ENCODE assay signal across 19 mouse cellular contexts in genomic region chr8:11810426-11810825, GRCm38 (mm10). TPM values are rescaled to one million over a fixed set of nuclear protein-coding genes. Genes with fewer than 3 reads are reported as not detected.
DNase-seq lines count a peak whose midpoint lies in the region; ATAC-seq lines count a peak whose summit lies in the region.
"Had no signal": no experiment of that assay in that cellular context is flagged by ENCODE, and none has a peak within 500 bp of the region (broad histone marks: within the 10 kb centered on the region; RNA-seq: fewer than 3 reads in every experiment).

No protein-coding gene starts in this region.

- ATAC-seq in frontal cortex, adult (ENCODE audit: low TSS enrichment) = 0 out of 2 replicates have a peak, but pooled peaks have one; percentile 29
- ATAC-seq in midbrain, embryonic 13.5 days = peak; percentile 18; the same call in 1 of the 2 replicates
- no peak for ATAC-seq in midbrain, embryonic 15.5 days (replicated peaks)
- no peak for ATAC-seq in forebrain, embryonic 11.5 days (replicated peaks; ENCODE audit: low FRiP score)
- ATAC-seq: forebrain, embryonic 16.5 days; inflammation-experienced regulatory T-cells, adult 6 months had no signal

- H3K36me3 ChIP-seq in midbrain, embryonic 13.5 days = peaks cover 98% of the 10 kb centered on the region
- H3K36me3 ChIP-seq in midbrain, embryonic 15.5 days (replicated peaks) = peaks cover 74% of the 10 kb centered on the region
- peaks cover 7% of the 10 kb centered on the region for H3K36me3 ChIP-seq in forebrain, embryonic 11.5 days (ENCODE audit: control insufficient read depth, insufficient read depth, low read length)

- H3K27me3 ChIP-seq in midbrain, embryonic 13.5 days = no peaks in the 10 kb centered on the region
- H3K27me3 ChIP-seq in midbrain, embryonic 15.5 days (replicated peaks) = no peaks in the 10 kb centered on the region
- no peaks in the 10 kb centered on the region for H3K27me3 ChIP-seq in forebrain, embryonic 11.5 days (ENCODE audit: control insufficient read depth, insufficient read depth, low read length)
- H3K27me3 ChIP-seq: forebrain, embryonic 12.5 days; heart, embryonic 13.5 days; hindbrain, embryonic 12.5 days had no signal

- no peaks in the 10 kb centered on the region for H3K9me3 ChIP-seq in midbrain, embryonic 13.5 days
- no peaks in the 10 kb centered on the region for H3K9me3 ChIP-seq in midbrain, embryonic 15.5 days
- H3K9me3 ChIP-seq in forebrain, embryonic 11.5 days (ENCODE audit: control insufficient read depth, low read length) = no peaks in the 10 kb centered on the region
- H3K9me3 ChIP-seq: forebrain, embryonic 12.5 days; heart, embryonic 13.5 days; hindbrain, embryonic 12.5 days had no signal

- H3K27ac ChIP-seq in midbrain, embryonic 13.5 days = no peak overlapping the region
- H3K27ac ChIP-seq in midbrain, embryonic 15.5 days = no peak overlapping the region
- H3K27ac ChIP-seq in forebrain, embryonic 11.5 days (ENCODE audit: low read depth, low read length) = no peak overlapping the region
- H3K27ac ChIP-seq: gastrocnemius, adult 2 months; heart, embryonic 13.5 days; hindbrain, embryonic 12.5 days had no signal

- 97% methylated on average over 5 of the region's 5 CpGs for WGBS in midbrain, embryonic 13.5 days
- WGBS in midbrain, embryonic 15.5 days = 93% methylated on average over 5 of the region's 5 CpGs
- 96% methylated on average over 5 of the region's 5 CpGs for whole genome bisulfite sequencing in forebrain, embryonic 11.5 days

- H3K4me3 ChIP-seq in midbrain, embryonic 13.5 days (replicated peaks) = no peak overlapping the region
- H3K4me3 ChIP-seq in midbrain, embryonic 15.5 days = no peak overlapping the region
- no peak overlapping the region for H3K4me3 ChIP-seq in forebrain, embryonic 11.5 days (ENCODE audit: low read depth, low read length)
- H3K4me3 ChIP-seq: forebrain, embryonic 12.5 days; gastrocnemius, adult 2 months; heart, embryonic 13.5 days; hindbrain, embryonic 12.5 days had no signal

- H3K9ac ChIP-seq in midbrain, embryonic 13.5 days (replicated peaks) = no peak overlapping the region
- no peak overlapping the region for H3K9ac ChIP-seq in midbrain, embryonic 15.5 days
- no peak overlapping the region for H3K9ac ChIP-seq in forebrain, embryonic 11.5 days (ENCODE audit: low read length)
- H3K9ac ChIP-seq: forebrain, embryonic 12.5 days; heart, embryonic 13.5 days; hindbrain, embryonic 12.5 days had no signal

- no peaks in the 10 kb centered on the region for H3K4me1 ChIP-seq in midbrain, embryonic 13.5 days (replicated peaks)
- H3K4me1 ChIP-seq in midbrain, embryonic 15.5 days = 0 out of 2 replicates have a peak, but pooled peaks cover 3% of the 10 kb centered on the region
- H3K4me1 ChIP-seq in forebrain, embryonic 11.5 days (replicated peaks; ENCODE audit: control insufficient read depth, insufficient read depth, low read length) = no peaks in the 10 kb centered on the region
- H3K4me1 ChIP-seq: forebrain, embryonic 12.5 days; hindbrain, embryonic 12.5 days had no signal

- H3K4me2 ChIP-seq in midbrain, embryonic 13.5 days (replicated peaks) = no peak overlapping the region
- H3K4me2 ChIP-seq in midbrain, embryonic 15.5 days = no peak overlapping the region
- no peak overlapping the region for H3K4me2 ChIP-seq in forebrain, embryonic 11.5 days (ENCODE audit: low read depth, low read length, severe bottlenecking)
- H3K4me2 ChIP-seq: forebrain, embryonic 12.5 days; heart, embryonic 13.5 days; hindbrain, embryonic 12.5 days had no signal

- DNase-seq in cerebellum, adult 11-12 months = peak; percentile 63
- no peak for DNase-seq in cerebellum, adult 8-10 months
- no peak for DNase-seq in frontal cortex, postnatal 36 days (ENCODE audit: low spot score in 2 of 2)
- DNase-seq in forebrain, embryonic 11.5 days (ENCODE audit: low spot score) = no peak
- DNase-seq: adrenal gland, postnatal 10 days; gastrocnemius, adult 2 months; gastrocnemius, postnatal 25 days; heart, postnatal 10 days; heart, postnatal 4 days had no signal

RNA-seq across cellular contexts. Expression of gene Tex29, which starts 29.8 kb away (rescaled TPM):
- polyA plus RNA-seq in midbrain, embryonic 13.5 days (2015; fragmentation: Nextera tagmentation; extraction: Ambion mirVana) = 0.34 and 0.40 TPM in 2 replicates
- 0.27 and 0.44 TPM in 2 replicates for polyA plus RNA-seq in midbrain, embryonic 15.5 days (2015; fragmentation: Nextera tagmentation; extraction: Ambion mirVana)
- 0.24 TPM in 1 of 2 replicates, not detected in the other for polyA plus RNA-seq in forebrain, embryonic 11.5 days (2014; fragmentation: Nextera tagmentation; extraction: Ambion mirVana)
- polyA plus RNA-seq: C2C12; embryonic facial prominence, embryonic 11.5 days; forebrain, embryonic 12.5 days; inflammation-experienced regulatory T-cells, adult 6 months had no signal

Comparison
In these comparisons a context has a peak if more than half of its experiments do, and no peak if none do; other contexts are left out.
1. ATAC-seq: peak in frontal cortex, adult (single experiment) and midbrain, embryonic 13.5 days (single experiment); none in midbrain, embryonic 15.5 days (single experiment) and forebrain, embryonic 11.5 days (single experiment).